Mouse (Mus musculus) stomach, embryonic 14.5 days (tissue): ENCODE measurements around the gene Atg2b. TPM values are rescaled to one million over a fixed set of nuclear protein-coding genes. Genes with fewer than 3 reads are reported as not detected.

Experiments
- ATAC-seq: fragments of 200-750 bp; cut with Nextera tagmentation; 2 replicates; pipeline ENCODE4 v1.8.0; 2017; ENCODE audit warnings: low read depth, moderate TSS enrichment; ENCODE audit not compliant: insufficient number of reproducible peaks, insufficient read depth, low FRiP score
- H3K27ac ChIP-seq: fragments of 300-500 bp; sonication (generic); 2 replicates; pipeline ENCODE4 v1.5.1; 2014; ENCODE audit warnings: mild to moderate bottlenecking, low read length, moderate library complexity, mixed read lengths
- H3K27me3 ChIP-seq: fragments of 300-500 bp; sonication (generic); 2 replicates; pipeline ENCODE4 v1.6.1; 2014; ENCODE audit warnings: low read length, control low read depth, mixed read lengths; ENCODE audit not compliant: control insufficient read depth, insufficient read depth
- H3K36me3 ChIP-seq: fragments of 300-500 bp; sonication (generic); 2 replicates; pipeline ENCODE4 v1.6.1; 2014; ENCODE audit warnings: mild to moderate bottlenecking, control low read depth, low read length, moderate library complexity, mixed read lengths; ENCODE audit not compliant: control insufficient read depth, insufficient read depth
- H3K4me1 ChIP-seq: fragments of 300-500 bp; sonication (generic); 2 replicates; pipeline ENCODE4 v1.6.1; 2014; ENCODE audit warnings: low read length, control low read depth, mixed read lengths; ENCODE audit not compliant: control insufficient read depth, insufficient read depth
- H3K4me2 ChIP-seq: fragments of 300-500 bp; sonication (generic); replicated peaks from 2 replicates; pipeline ENCODE4 v1.6.1; 2014; ENCODE audit warnings: low read depth, low read length, control low read depth
- H3K4me3 ChIP-seq: fragments of 300-500 bp; sonication (generic); 2 replicates; pipeline ENCODE4 v1.5.1; 2014; ENCODE audit warnings: low read depth, low read length, control low read depth
- H3K9ac ChIP-seq: fragments of 300-500 bp; sonication (generic); replicated peaks from 2 replicates; pipeline ENCODE4 v1.6.1; 2014; ENCODE audit warnings: low read depth, mild to moderate bottlenecking, control low read depth, low read length, moderate library complexity, mixed read lengths
- H3K9me3 ChIP-seq: fragments of 300-500 bp; sonication (generic); 2 replicates; pipeline ENCODE4 v1.6.1; 2016; ENCODE audit warnings: low read depth, low read length, control low read depth; ENCODE audit not compliant: control insufficient read depth
- WGBS: fragments of 180-500 bp; shearing (Covaris S2); extraction: QIAGEN DNeasy Blood & Tissue Kit; methylation state at CpG from one replicate; pipeline ENCODE4 v1.1.7; 2014; 5-methylcytosine and 5-hydroxymethylcytosine counted together
- polyA plus RNA-seq: library from polyadenylated mRNA; unstranded; fragments of >200 nt; fragmentation: Nextera tagmentation; extraction: Ambion mirVana; gene quantifications from 2 replicates; pipeline ENCODE4 v1.2.1, GENCODE M21; 2014

Atg2b gene
- polyA plus RNA-seq, 1 experiment from 2014 or later, result 15.8 TPM

DNA sequence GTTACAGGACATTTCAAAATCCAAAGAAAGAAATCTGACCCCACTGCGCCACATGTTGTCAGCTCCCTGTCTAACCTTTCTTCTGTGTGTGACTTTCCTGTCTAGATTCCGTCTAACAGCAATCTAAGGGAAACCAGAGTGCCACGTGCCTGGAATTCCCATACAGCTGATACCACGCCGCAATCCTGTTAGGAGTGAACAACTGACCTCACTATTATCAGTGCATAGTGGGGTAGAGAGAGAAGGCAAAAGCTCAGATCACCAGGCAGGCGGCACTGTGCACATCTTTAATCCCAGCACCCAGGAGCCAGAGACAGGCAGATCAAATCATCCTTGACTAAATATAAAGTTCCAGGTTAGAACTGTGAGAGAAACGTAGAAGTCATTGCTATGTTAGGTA, 29.2 kb downstream of the Atg2b start:
- Histone ChIP-seq H3K4me1 (no peaks in the 10 kb centered on the region), H3K27me3 (no peaks in the 10 kb centered on the region), H3K36me3 (peaks cover 69% of the 10 kb centered on the region), H3K4me2 (no peak overlapping the region), H3K4me3 (no peak overlapping the region), H3K9me3 (no peaks in the 10 kb centered on the region), H3K27ac (no peak overlapping the region), H3K9ac (no peak overlapping the region)
- no peak for ATAC-seq
- WGBS, result 93% methylated on average over 7 of the region's 7 CpGs

DNA sequence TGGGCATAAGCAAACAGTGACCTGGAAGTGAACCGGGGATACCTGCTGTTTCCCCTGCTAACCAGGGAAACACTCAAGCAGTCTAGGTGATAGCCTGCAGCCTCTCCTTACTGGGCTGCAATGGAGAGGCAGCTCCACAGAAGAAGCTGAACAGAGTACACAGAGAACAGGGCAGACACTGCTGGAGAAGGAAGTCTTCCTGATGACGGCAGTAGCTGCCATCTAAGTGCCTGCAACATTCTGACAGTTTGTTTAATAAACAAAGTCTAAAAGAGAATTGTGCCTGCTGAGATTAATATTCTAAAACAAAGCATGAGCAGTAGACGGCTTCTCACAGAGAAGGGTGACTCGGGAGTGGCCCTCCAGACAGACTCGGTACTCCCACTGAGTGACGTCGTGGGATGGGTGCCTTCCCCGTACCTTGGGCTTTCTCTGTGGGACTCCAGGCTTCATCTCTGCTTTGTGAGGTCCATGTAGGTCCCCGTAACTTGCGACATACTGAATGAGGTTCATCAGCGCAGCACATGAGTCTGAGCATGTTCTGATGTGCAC, 42.2 kb downstream of the Atg2b start:
- H3K4me3 ChIP-seq, result no peak overlapping the region
- H3K4me1 ChIP-seq, result no peaks in the 10 kb centered on the region
- 65% methylated on average over 11 of the region's 11 CpGs for WGBS
- no peak overlapping the region for H3K27ac ChIP-seq
- H3K9me3 ChIP-seq, result no peaks in the 10 kb centered on the region
- no peak overlapping the region for H3K9ac ChIP-seq
- H3K36me3 ChIP-seq, result peaks cover 91% of the 10 kb centered on the region
- H3K27me3 ChIP-seq, result no peaks in the 10 kb centered on the region
- H3K4me2 ChIP-seq, result no peak overlapping the region
- ATAC-seq, result no peak

DNA sequence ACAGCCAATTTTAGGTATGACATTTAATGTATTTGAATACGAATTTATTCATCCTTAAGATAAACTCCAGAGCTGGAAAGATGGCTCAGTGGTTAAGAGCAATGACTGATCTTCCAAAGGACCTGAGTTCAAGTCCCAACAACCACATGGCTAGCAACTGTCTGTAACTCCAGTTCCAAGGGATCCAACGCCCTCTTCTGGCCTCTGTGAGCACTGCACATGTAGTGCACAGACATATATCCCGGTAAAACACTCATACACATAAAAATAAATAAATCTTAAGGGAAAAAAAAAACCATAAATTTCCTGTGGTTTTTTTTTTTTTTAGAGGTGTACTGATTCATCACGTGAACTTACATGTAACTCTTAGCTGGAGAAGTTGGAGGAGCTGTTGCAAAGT, 47.5 kb downstream of the Atg2b start:
- Histone ChIP-seq H3K9me3 (no peaks in the 10 kb centered on the region), H3K36me3 (peaks cover 90% of the 10 kb centered on the region), H3K27ac (no peak overlapping the region), H3K4me2 (no peak overlapping the region), H3K9ac (no peak overlapping the region), H3K4me3 (no peak overlapping the region), H3K4me1 (no peaks in the 10 kb centered on the region), H3K27me3 (no peaks in the 10 kb centered on the region)
- no peak for ATAC-seq
- 76% methylated on average over 4 of the region's 4 CpGs for WGBS

GRCm38 (mm10) chr12:105636551-105636950, 48.5 kb downstream of the Atg2b start:
- 92% methylated on average over 9 of the region's 9 CpGs for WGBS
- H3K4me1 ChIP-seq, result no peaks in the 10 kb centered on the region
- no peak overlapping the region for H3K9ac ChIP-seq
- peaks cover 86% of the 10 kb centered on the region for H3K36me3 ChIP-seq
- H3K9me3 ChIP-seq, result no peaks in the 10 kb centered on the region
- no peaks in the 10 kb centered on the region for H3K27me3 ChIP-seq
- no peak for ATAC-seq
- no peak overlapping the region for H3K27ac ChIP-seq
- H3K4me2 ChIP-seq, result no peak overlapping the region
- no peak overlapping the region for H3K4me3 ChIP-seq

- H3K36me3 ChIP-seq, result peaks cover 66% of the 10 kb centered on the region
- no peaks in the 10 kb centered on the region for H3K27me3 ChIP-seq
- no peak for ATAC-seq
- H3K9me3 ChIP-seq, result no peaks in the 10 kb centered on the region
- H3K4me3 ChIP-seq, result no peak overlapping the region
- no peaks in the 10 kb centered on the region for H3K4me1 ChIP-seq
- no peak overlapping the region for H3K27ac ChIP-seq
- H3K9ac ChIP-seq, result no peak overlapping the region
- WGBS, result 94% methylated on average over 13 of the region's 13 CpGs
- H3K4me2 ChIP-seq, result no peak overlapping the region
These were observed 50.5 kb downstream of the Atg2b start for GRCm38 (mm10) chr12:105634374-105635067.

GRCm38 (mm10) chr12:105625798-105626197, 59.2 kb downstream of the Atg2b start:
- no peak for ATAC-seq
- no peaks in the 10 kb centered on the region for H3K4me1 ChIP-seq
- no peak overlapping the region for H3K9ac ChIP-seq
- H3K27ac ChIP-seq, result no peak overlapping the region
- peaks cover 46% of the 10 kb centered on the region for H3K36me3 ChIP-seq
- no peak overlapping the region for H3K4me2 ChIP-seq
- WGBS, result 52% methylated on average over 7 of the region's 7 CpGs
- no peaks in the 10 kb centered on the region for H3K27me3 ChIP-seq
- no peaks in the 10 kb centered on the region for H3K9me3 ChIP-seq
- no peak overlapping the region for H3K4me3 ChIP-seq

GRCm38 (mm10) chr12:105622981-105623539, 62.0 kb downstream of the Atg2b start:
- Histone ChIP-seq H3K36me3 (peaks cover 57% of the 10 kb centered on the region), H3K4me1 (no peaks in the 10 kb centered on the region), H3K9ac (no peak overlapping the region), H3K4me2 (no peak overlapping the region), H3K9me3 (no peaks in the 10 kb centered on the region), H3K4me3 (no peak overlapping the region), H3K27me3 (no peaks in the 10 kb centered on the region), H3K27ac (no peak overlapping the region)
- WGBS, result 90% methylated on average over 12 of the region's 12 CpGs
- ATAC-seq, result no peak

GRCm38 (mm10) chr12:105622048-105622447, 63.0 kb downstream of the Atg2b start:
- H3K9me3 ChIP-seq, result no peaks in the 10 kb centered on the region
- no peak for ATAC-seq

More at GRCm38 (mm10) chr12:105622048-105622447, 63.0 kb downstream of the Atg2b start:
- Histone ChIP-seq H3K27ac (no peak overlapping the region), H3K4me2 (no peak overlapping the region), H3K27me3 (no peaks in the 10 kb centered on the region), H3K4me1 (no peaks in the 10 kb centered on the region), H3K36me3 (peaks cover 65% of the 10 kb centered on the region), H3K9ac (no peak overlapping the region), H3K4me3 (no peak overlapping the region)
- 94% methylated on average over 7 of the region's 7 CpGs for WGBS
